In the genomic region with DNA sequence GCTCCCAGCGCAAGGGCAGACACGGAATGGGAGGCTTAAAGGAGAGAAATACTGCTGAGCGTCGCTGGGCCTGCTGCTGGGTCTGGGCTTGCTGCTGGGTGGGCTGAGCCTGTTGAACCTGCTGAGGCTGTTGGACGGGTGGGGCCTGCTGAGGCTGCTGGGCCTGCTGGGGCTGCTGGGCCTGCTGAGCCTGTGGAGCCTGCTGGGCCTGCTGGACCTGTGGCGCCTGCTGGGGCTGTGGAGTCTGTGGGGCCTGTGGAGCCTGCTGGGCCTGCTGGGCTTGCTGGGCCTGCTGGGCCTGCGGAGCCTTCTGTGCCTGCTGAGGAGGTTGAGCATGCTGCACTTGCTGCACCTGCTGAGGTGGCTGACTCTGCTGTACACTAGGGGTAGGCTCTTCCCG, we compare ENCODE assay signal across 16 mouse cellular contexts. TPM values are rescaled to one million over a fixed set of nuclear protein-coding genes. Genes with fewer than 3 reads are reported as not detected.
A peak's percentile ranks its signal among the peaks of the same experiment; 100 is the strongest.
DNase-seq lines count a peak whose midpoint lies in the region; ATAC-seq and TF ChIP-seq lines count a peak whose summit lies in the region.
"Had no signal": no experiment of that assay in that cellular context is flagged by ENCODE, and none has a peak within 500 bp of the region (broad histone marks: within the 10 kb centered on the region; RNA-seq: fewer than 3 reads in every experiment).

No protein-coding gene starts in this region.

- H3K4me3 ChIP-seq in kidney, embryonic 14.5 days (ENCODE audit: low read length) = no peak overlapping the region
- H3K4me3 ChIP-seq in embryonic facial prominence, embryonic 15.5 days (replicated peaks) = no peak overlapping the region
- no peak overlapping the region for H3K4me3 ChIP-seq in liver, postnatal 0 days (ENCODE audit: low read depth, low read length)
- H3K4me3 ChIP-seq: heart, embryonic 15.5 days; liver, embryonic 13.5 days had no signal

- peak; percentile 71; the same call in 1 of the 2 replicates for ATAC-seq in kidney, embryonic 14.5 days (ENCODE audit: low FRiP score, low TSS enrichment)
- peak; percentile 70 for ATAC-seq in embryonic facial prominence, embryonic 15.5 days (ENCODE audit: insufficient number of reproducible peaks, low FRiP score, low TSS enrichment, low read depth)
- ATAC-seq in liver, postnatal 0 days = no peak

- TF ChIP-seq CTCF in liver, postnatal 0 days (IDR thresholded peaks at IDR 0.05; ENCODE audit: low read depth) = no peak

- H3K4me1 ChIP-seq in kidney, embryonic 14.5 days (ENCODE audit: control insufficient read depth, insufficient read depth, low read length) = no peaks in the 10 kb centered on the region
- H3K4me1 ChIP-seq in embryonic facial prominence, embryonic 15.5 days = no peaks in the 10 kb centered on the region
- no peaks in the 10 kb centered on the region for H3K4me1 ChIP-seq in liver, postnatal 0 days (ENCODE audit: insufficient read depth)
- H3K4me1 ChIP-seq: heart, embryonic 15.5 days; liver, embryonic 13.5 days had no signal

- peak; percentile 3 for DNase-seq in cerebellum, adult 9-11 months
- DNase-seq in cerebellum, adult 11 months = no peak
- DNase-seq in kidney, postnatal 25 days = no peak
- DNase-seq in ES-CJ7 (ENCODE audit: low read depth, low spot score) = peak; percentile 3
- no peak for DNase-seq in liver, postnatal 0 days
- DNase-seq in ovary, postnatal 36 days (ENCODE audit: low spot score) = no peak
- DNase-seq: adrenal gland, postnatal 25 days; kidney, adult 8-10 months; layer of hippocampus, adult 9-11 months; liver, embryonic 13.5 days; right cerebral cortex, adult 18-20 months; thymus, adult 2 months had no signal

- H3K9me3 ChIP-seq in kidney, embryonic 14.5 days (ENCODE audit: control insufficient read depth, low read length) = no peaks in the 10 kb centered on the region
- no peaks in the 10 kb centered on the region for H3K9me3 ChIP-seq in embryonic facial prominence, embryonic 15.5 days (replicated peaks)
- no peaks in the 10 kb centered on the region for H3K9me3 ChIP-seq in liver, postnatal 0 days (ENCODE audit: low read length)
- H3K9me3 ChIP-seq: heart, embryonic 15.5 days; liver, embryonic 13.5 days had no signal

- H3K4me2 ChIP-seq in kidney, embryonic 14.5 days (replicated peaks; ENCODE audit: low read depth, low read length) = no peak overlapping the region
- H3K4me2 ChIP-seq in embryonic facial prominence, embryonic 15.5 days (replicated peaks) = no peak overlapping the region
- no peak overlapping the region for H3K4me2 ChIP-seq in liver, postnatal 0 days (ENCODE audit: low read depth, low read length)
- H3K4me2 ChIP-seq: heart, embryonic 15.5 days; liver, embryonic 13.5 days had no signal

- H3K9ac ChIP-seq in kidney, embryonic 14.5 days (ENCODE audit: low read depth, low read length) = no peak overlapping the region
- H3K9ac ChIP-seq in embryonic facial prominence, embryonic 15.5 days = no peak overlapping the region
- no peak overlapping the region for H3K9ac ChIP-seq in liver, postnatal 0 days (replicated peaks)
- H3K9ac ChIP-seq: heart, embryonic 15.5 days; liver, embryonic 13.5 days had no signal

- TF ChIP-seq EP300 in liver, postnatal 0 days (IDR thresholded peaks at IDR 0.05; ENCODE audit: low read depth) = no peak

- no peak overlapping the region for H3K27ac ChIP-seq in kidney, embryonic 14.5 days (ENCODE audit: low read depth, low read length)
- H3K27ac ChIP-seq in embryonic facial prominence, embryonic 15.5 days (replicated peaks) = no peak overlapping the region
- H3K27ac ChIP-seq in liver, postnatal 0 days (ENCODE audit: low read depth) = no peak overlapping the region
- H3K27ac ChIP-seq: heart, embryonic 15.5 days; liver, embryonic 13.5 days had no signal

- WGBS in kidney, embryonic 14.5 days = 73% methylated on average over 8 of the region's 8 CpGs
- 58% methylated on average over 8 of the region's 8 CpGs for WGBS in embryonic facial prominence, embryonic 15.5 days
- 78% methylated on average over 8 of the region's 8 CpGs for WGBS in liver, postnatal 0 days (ENCODE audit: insufficient replicate concordance)

- peaks cover 42% of the 10 kb centered on the region for H3K36me3 ChIP-seq in kidney, embryonic 14.5 days (ENCODE audit: control insufficient read depth, insufficient read depth, low read length)
- H3K36me3 ChIP-seq in embryonic facial prominence, embryonic 15.5 days = peaks cover 29% of the 10 kb centered on the region
- H3K36me3 ChIP-seq in liver, postnatal 0 days (replicated peaks; ENCODE audit: insufficient read depth, low read length) = peaks cover 17% of the 10 kb centered on the region

- no peaks in the 10 kb centered on the region for H3K27me3 ChIP-seq in kidney, embryonic 14.5 days (ENCODE audit: control insufficient read depth, insufficient read depth, low read length)
- H3K27me3 ChIP-seq in embryonic facial prominence, embryonic 15.5 days = no peaks in the 10 kb centered on the region
- no peaks in the 10 kb centered on the region for H3K27me3 ChIP-seq in liver, postnatal 0 days (ENCODE audit: insufficient read depth, low read length)
- H3K27me3 ChIP-seq: heart, embryonic 15.5 days; liver, embryonic 13.5 days had no signal

RNA-seq across cellular contexts. Expression of a gene that starts 50.5 kb away (rescaled TPM):
- not detected in 2 replicates for polyA plus RNA-seq in kidney, embryonic 14.5 days (2014; fragmentation: Nextera tagmentation; extraction: Ambion mirVana)
- 0.14 and 0.28 TPM in 2 replicates for polyA plus RNA-seq in embryonic facial prominence, embryonic 15.5 days (2015; fragmentation: Nextera tagmentation; extraction: Ambion mirVana)
- 0.14 TPM in 1 of 2 replicates, not detected in the other for polyA plus RNA-seq in liver, postnatal 0 days (2015; fragmentation: Nextera tagmentation; extraction: Ambion mirVana)
- polyA plus RNA-seq: heart, embryonic 15.5 days; liver, embryonic 13.5 days; neural tube, embryonic 14.5 days had no signal

Comparison
In these comparisons a context has a peak if more than half of its experiments do, and no peak if none do; other contexts are left out.
1. DNase-seq: peak in cerebellum, adult 9-11 months (single experiment) and ES-CJ7 (single experiment); none in cerebellum, adult 11 months (single experiment), kidney, postnatal 25 days (0 of 2), liver, postnatal 0 days (single experiment) and ovary, postnatal 36 days (single experiment).